Mouse (Mus musculus) intestine, embryonic 16.5 days (tissue): ENCODE data around the gene Tnpo1. TPM values are rescaled to one million over a fixed set of nuclear protein-coding genes. Genes with fewer than 3 reads are reported as not detected.

Experiments used
- ATAC-seq: fragments of 200-750 bp; cut with Nextera tagmentation; 2 replicates; pipeline ENCODE4 v1.8.0; 2017; ENCODE audit warnings: moderate TSS enrichment, moderate library complexity
- H3K27ac ChIP-seq: fragments of 300-500 bp; sonication (generic); 2 replicates; pipeline ENCODE4 v1.5.1; 2014; ENCODE audit warnings: mild to moderate bottlenecking, low read length
- H3K27me3 ChIP-seq: fragments of 300-500 bp; sonication (generic); replicated peaks from 2 replicates; pipeline ENCODE4 v1.6.1; 2014; ENCODE audit warnings: low read length, control low read depth, mixed read lengths; ENCODE audit not compliant: control insufficient read depth, insufficient read depth
- H3K36me3 ChIP-seq: fragments of 300-500 bp; sonication (generic); 2 replicates; pipeline ENCODE4 v1.6.1; 2014; ENCODE audit warnings: low read length, control low read depth; ENCODE audit not compliant: control insufficient read depth, insufficient read depth
- H3K4me1 ChIP-seq: fragments of 300-500 bp; sonication (generic); 2 replicates; pipeline ENCODE4 v1.6.1; 2014; ENCODE audit warnings: low read length, control low read depth, mixed read lengths; ENCODE audit not compliant: control insufficient read depth, insufficient read depth
- H3K4me2 ChIP-seq: fragments of 300-500 bp; sonication (generic); 2 replicates; pipeline ENCODE4 v1.6.1; 2014; ENCODE audit warnings: low read depth, low read length, control low read depth
- H3K4me3 ChIP-seq: fragments of 300-500 bp; sonication (generic); 2 replicates; pipeline ENCODE4 v1.5.1; 2014; ENCODE audit warnings: mild to moderate bottlenecking, low read length
- H3K9ac ChIP-seq: fragments of 300-500 bp; sonication (generic); 2 replicates; pipeline ENCODE4 v1.6.1; 2014; ENCODE audit warnings: low read depth, low read length
- H3K9me3 ChIP-seq: fragments of 300-500 bp; sonication (generic); 2 replicates; pipeline ENCODE4 v1.6.1; 2016; ENCODE audit warnings: low read length, control low read depth; ENCODE audit not compliant: control insufficient read depth
- WGBS: fragments of 180-500 bp; shearing (Covaris S2); extraction: QIAGEN DNeasy Blood & Tissue Kit; methylation state at CpG from one replicate; pipeline ENCODE4 v1.1.7; 2014; 5-methylcytosine and 5-hydroxymethylcytosine counted together
- polyA plus RNA-seq: library from polyadenylated mRNA; unstranded; fragments of >200 nt; fragmentation: Nextera tagmentation; extraction: Ambion mirVana; gene quantifications from 2 replicates; pipeline ENCODE4 v1.2.1, GENCODE M21; 2015

The Tnpo1 gene
- polyA plus RNA-seq, 1 experiment from 2014 or later, result 50.7 TPM

DNA sequence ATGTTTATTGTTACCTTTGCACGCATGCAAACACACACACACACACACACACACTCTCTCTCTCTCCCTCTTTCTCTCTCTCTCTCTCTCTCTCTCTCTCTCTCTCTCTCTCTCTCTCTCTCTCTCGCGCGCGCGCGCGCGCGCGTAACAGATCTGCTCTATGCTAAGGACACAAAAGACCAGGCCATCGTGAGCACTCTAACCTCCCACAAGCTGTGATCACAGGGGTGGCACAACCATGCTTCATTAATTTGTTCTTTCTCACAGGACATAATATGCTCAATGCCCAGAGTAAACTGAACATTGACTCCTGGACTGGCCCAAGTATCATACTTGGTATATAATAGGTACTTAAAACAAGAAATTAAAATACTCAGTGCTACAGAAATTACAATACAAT lies 37.0 kb downstream of the Tnpo1 start:
- H3K9me3 ChIP-seq, result no peaks in the 10 kb centered on the region
- no peak overlapping the region for H3K4me3 ChIP-seq
- H3K4me1 ChIP-seq, result peaks cover 11% of the 10 kb centered on the region
- no peaks in the 10 kb centered on the region for H3K27me3 ChIP-seq
- 76% methylated on average over 11 of the region's 12 CpGs for WGBS
- no peak overlapping the region for H3K9ac ChIP-seq
- H3K36me3 ChIP-seq, result peaks cover 6% of the 10 kb centered on the region; the same call in 1 of the 2 replicates
- H3K4me2 ChIP-seq, result no peak overlapping the region
- no peak for ATAC-seq
- no peak overlapping the region for H3K27ac ChIP-seq

DNA sequence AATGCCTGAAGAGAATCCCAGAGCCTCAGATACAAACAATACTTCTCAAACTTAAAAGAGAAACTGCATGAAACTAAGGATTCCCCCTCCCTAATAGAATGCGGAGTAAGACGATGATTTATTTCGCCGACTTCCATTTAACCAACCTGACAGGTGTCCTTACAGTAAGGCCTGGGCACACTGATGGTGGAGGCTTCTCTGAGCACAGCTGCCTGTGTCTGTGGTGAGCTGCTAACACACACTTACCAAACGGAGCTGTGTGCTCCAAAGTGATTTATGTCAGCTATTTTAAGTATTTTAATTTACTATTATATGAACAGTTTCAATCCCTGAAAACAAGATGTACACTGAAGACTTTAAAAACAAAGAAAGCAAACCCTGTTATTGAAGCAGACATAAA lies 42.4 kb downstream of the Tnpo1 start:
- Histone ChIP-seq H3K27ac (no peak overlapping the region), H3K9me3 (no peaks in the 10 kb centered on the region), H3K4me3 (no peak overlapping the region), H3K4me1 (no peaks in the 10 kb centered on the region; the same call in 1 of the 2 replicates), H3K27me3 (no peaks in the 10 kb centered on the region), H3K9ac (no peak overlapping the region), H3K4me2 (no peak overlapping the region), H3K36me3 (peaks cover 16% of the 10 kb centered on the region)
- no peak for ATAC-seq
- WGBS, result 91% methylated on average over 5 of the region's 5 CpGs

DNA sequence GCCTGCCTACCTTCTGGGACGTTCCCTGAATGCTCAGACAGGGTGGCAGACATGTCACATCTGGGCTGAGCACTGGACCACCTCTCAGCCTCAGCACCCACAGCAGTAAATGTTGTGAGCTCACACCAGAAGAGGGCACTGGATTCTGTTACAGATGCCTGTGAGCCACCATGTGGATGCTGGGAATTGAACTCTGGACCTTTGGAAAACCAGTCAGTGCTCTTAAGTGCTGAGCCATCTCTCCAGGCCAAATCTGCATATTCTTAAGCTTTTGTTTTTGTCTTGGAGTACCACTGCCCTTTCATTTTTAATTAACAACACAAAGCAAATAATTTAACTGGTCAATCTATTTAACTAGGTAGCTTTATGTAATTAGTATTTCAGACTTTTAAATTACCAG lies 44.2 kb downstream of the Tnpo1 start:
- H3K27ac ChIP-seq, result no peak overlapping the region
- H3K27me3 ChIP-seq, result no peaks in the 10 kb centered on the region
- H3K36me3 ChIP-seq, result peaks cover 16% of the 10 kb centered on the region
- no peak overlapping the region for H3K9ac ChIP-seq
- no peak overlapping the region for H3K4me3 ChIP-seq
- no peaks in the 10 kb centered on the region for H3K9me3 ChIP-seq
- no peak for ATAC-seq
- 88% methylated on average over 1 of the region's 1 CpGs for WGBS
- H3K4me1 ChIP-seq, result no peaks in the 10 kb centered on the region
- no peak overlapping the region for H3K4me2 ChIP-seq

DNA sequence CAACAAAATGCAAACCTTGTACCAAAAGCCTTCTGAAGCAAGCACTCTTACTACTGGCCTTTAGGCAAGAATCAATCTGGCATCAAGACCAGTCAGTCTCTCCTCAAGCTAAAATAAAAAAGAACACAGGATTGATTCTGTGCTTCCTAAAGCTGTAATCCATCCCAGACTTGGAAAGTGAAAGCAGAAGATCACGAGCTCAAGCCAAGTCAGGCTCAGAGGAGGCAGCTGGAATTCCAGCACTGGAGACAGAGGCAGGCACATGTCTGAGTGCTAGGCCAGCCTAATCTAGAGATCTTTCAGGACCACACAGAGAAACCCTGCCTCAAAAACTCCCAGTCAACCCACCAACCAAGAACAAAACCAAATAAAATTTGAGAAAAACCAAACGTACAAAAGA lies 45.8 kb downstream of the Tnpo1 start:
- no peaks in the 10 kb centered on the region for H3K4me1 ChIP-seq
- H3K27ac ChIP-seq, result no peak overlapping the region
- no peaks in the 10 kb centered on the region for H3K9me3 ChIP-seq
- no peak for ATAC-seq
- H3K9ac ChIP-seq, result no peak overlapping the region
- WGBS, result 48% methylated on average over 2 of the region's 2 CpGs
- no peaks in the 10 kb centered on the region for H3K27me3 ChIP-seq
- no peak overlapping the region for H3K4me3 ChIP-seq
- H3K36me3 ChIP-seq, result peaks cover 11% of the 10 kb centered on the region
- H3K4me2 ChIP-seq, result no peak overlapping the region

DNA sequence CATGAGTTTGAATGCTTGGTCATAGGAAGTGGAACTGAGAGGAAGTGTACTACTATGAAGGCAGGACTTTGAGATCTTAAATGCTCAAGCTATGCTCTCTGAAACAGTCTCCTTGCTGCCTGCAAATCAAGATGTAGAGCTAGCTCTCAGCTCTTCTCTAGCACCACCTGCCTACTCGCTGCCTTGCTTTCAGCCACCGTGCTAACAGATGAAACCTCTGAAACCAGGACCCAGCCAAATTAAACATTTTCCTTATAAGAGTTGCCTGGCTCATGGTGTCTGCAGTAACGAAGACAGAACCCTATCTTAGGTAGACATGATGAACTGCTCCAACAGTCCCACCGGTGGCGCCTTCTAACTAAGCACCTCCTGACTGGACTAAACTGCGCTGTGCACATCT lies 46.8 kb downstream of the Tnpo1 start:
- peaks cover 13% of the 10 kb centered on the region for H3K36me3 ChIP-seq
- H3K9me3 ChIP-seq, result no peaks in the 10 kb centered on the region
- no peak overlapping the region for H3K27ac ChIP-seq
- H3K4me3 ChIP-seq, result no peak overlapping the region
- H3K4me1 ChIP-seq, result no peaks in the 10 kb centered on the region
- H3K9ac ChIP-seq, result no peak overlapping the region
- WGBS, result 89% methylated on average over 6 of the region's 6 CpGs
- no peak overlapping the region for H3K4me2 ChIP-seq
- H3K27me3 ChIP-seq, result no peaks in the 10 kb centered on the region
- no peak for ATAC-seq

DNA sequence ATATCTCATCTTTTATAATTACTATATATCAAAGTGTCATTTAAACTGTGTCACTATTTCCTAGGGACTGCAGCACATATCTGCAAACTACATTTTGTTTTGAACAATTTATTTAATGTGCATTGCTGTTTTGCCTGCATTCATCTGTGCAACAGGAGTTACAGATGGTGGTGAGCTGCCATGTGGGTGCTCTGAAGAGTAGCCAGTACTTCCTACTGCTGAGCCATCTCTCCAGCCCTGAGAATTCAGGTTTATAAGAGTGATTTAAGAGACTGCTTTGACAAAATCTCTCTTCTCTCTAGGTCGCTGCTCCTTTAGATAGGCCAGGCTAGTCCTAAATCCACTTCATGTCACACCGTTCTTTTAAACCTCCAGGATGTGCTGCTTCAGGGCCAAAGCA lies 49.0 kb downstream of the Tnpo1 start:
- no peak overlapping the region for H3K9ac ChIP-seq
- ATAC-seq, result no peak
- no peaks in the 10 kb centered on the region for H3K9me3 ChIP-seq
- no peak overlapping the region for H3K4me2 ChIP-seq
- WGBS, result 86% methylated on average over 2 of the region's 2 CpGs
- no peak overlapping the region for H3K4me3 ChIP-seq
- peaks cover 15% of the 10 kb centered on the region; the same call in 1 of the 2 replicates for H3K36me3 ChIP-seq
- H3K27me3 ChIP-seq, result no peaks in the 10 kb centered on the region
- H3K4me1 ChIP-seq, result no peaks in the 10 kb centered on the region
- no peak overlapping the region for H3K27ac ChIP-seq

DNA sequence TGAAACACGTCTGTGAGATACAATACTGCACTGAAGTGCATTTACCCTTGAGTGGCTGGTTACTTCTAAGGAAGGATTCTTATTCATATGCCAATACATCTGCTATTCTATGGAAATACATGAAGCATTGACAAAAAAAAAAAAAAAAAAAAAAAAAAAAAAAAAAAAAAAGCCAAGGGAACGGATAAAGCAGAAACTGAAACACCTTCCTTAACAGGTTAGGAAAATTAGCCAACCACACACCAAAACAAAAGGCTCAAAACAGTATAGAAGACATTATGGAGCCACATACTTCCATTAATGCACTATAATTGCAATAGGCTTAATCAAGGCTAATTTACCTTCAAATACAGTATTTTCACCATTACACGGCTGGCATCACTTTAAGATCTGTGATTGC lies 51.5 kb downstream of the Tnpo1 start:
- Histone ChIP-seq H3K4me2 (no peak overlapping the region), H3K27ac (no peak overlapping the region), H3K9me3 (no peaks in the 10 kb centered on the region), H3K36me3 (peaks cover 14% of the 10 kb centered on the region), H3K27me3 (no peaks in the 10 kb centered on the region), H3K4me3 (no peak overlapping the region), H3K4me1 (no peaks in the 10 kb centered on the region), H3K9ac (no peak overlapping the region)
- ATAC-seq, result no peak
- WGBS, result 79% methylated on average over 3 of the region's 3 CpGs

DNA sequence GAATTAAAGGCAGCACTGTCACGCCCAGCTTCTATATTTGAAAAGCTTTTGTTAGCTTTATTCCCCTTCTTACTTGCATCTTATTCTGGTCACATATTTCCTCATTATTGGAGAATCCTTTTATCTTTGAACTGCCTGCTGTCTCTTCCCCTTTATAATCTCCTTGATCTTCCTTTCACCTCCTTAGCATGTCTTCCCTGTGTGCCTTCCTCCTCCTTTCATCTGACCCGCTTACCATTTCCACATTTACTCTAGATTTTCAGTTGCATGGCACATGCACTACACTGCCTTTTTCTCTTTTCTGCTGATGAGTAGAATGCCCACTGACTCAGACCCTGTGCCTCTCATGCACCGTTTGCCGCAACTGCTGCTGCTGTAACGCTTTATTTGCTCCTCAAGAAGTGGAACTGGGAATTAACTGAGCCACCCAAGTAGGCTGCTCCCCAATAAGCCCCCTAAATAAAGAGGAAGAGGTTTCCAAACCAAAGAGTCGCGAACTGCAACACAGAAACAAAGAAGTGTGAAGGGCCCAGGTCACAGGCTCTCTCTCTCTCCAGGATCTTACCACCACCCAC lies 53.8 kb downstream of the Tnpo1 start:
- Histone ChIP-seq H3K27ac (no peak overlapping the region), H3K4me2 (no peak overlapping the region), H3K36me3 (peaks cover 17% of the 10 kb centered on the region), H3K27me3 (no peaks in the 10 kb centered on the region), H3K4me3 (no peak overlapping the region), H3K9ac (no peak overlapping the region), H3K4me1 (0 out of 2 replicates have a peak, but pooled peaks cover 3% of the 10 kb centered on the region), H3K9me3 (no peaks in the 10 kb centered on the region)
- ATAC-seq, result no peak
- 85% methylated on average over 7 of the region's 7 CpGs for WGBS

DNA sequence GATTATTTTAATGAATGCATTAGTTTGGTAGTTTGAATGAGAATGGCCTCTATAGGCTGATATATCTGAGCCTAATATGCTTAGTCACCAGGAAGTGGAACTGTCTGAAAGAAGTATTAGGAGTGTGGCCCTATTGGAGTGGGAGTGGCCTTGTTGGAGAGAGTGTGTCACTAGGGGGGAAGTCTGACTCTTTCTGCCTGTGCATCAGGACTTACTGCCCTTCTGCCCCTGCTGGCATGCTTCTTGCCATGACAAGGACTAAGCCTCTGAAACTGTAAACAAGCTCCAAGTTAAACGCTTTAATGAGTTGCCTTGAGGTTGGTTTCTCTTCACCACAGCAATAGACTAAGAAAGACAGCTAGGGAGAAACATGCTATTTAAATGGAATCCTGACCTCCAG lies 54.9 kb downstream of the Tnpo1 start:
- H3K4me1 ChIP-seq, result 0 out of 2 replicates have a peak, but pooled peaks cover 3% of the 10 kb centered on the region
- no peak overlapping the region for H3K9ac ChIP-seq
- no peak overlapping the region for H3K4me3 ChIP-seq
- H3K27ac ChIP-seq, result no peak overlapping the region
- H3K4me2 ChIP-seq, result no peak overlapping the region
- H3K9me3 ChIP-seq, result no peaks in the 10 kb centered on the region
- no peaks in the 10 kb centered on the region for H3K27me3 ChIP-seq
- peaks cover 21% of the 10 kb centered on the region for H3K36me3 ChIP-seq
- 35% methylated on average over 1 of the region's 1 CpGs for WGBS
- ATAC-seq, result peak; percentile 32; the same call in 1 of the 2 replicates
